Mouse (Mus musculus): ENCODE data around the gene Nat8.
"Not testable (repeated sequence)": the region's sequence is repeated elsewhere in the genome, so short reads cannot be mapped to it uniquely, and the experiment has no call there.

Gene Nat8

GRCm38 (mm10) chr6:85835104-85835503 lies 3.2 kb upstream of the Nat8 start:
- DNase-seq: not testable (repeated sequence)

- not testable (repeated sequence) for DNase-seq
Observed at GRCm38 (mm10) chr6:85834504-85835100, 2.7 kb upstream of the Nat8 start.

- no peak for DNase-seq
Observed at GRCm38 (mm10) chr6:85829462-85829861, 2.4 kb downstream of the Nat8 start.

GRCm38 (mm10) chr6:85825886-85826285 lies 6.0 kb downstream of the Nat8 start:
- DNase-seq: no peak

GRCm38 (mm10) chr6:85823382-85824090 lies 8.3 kb downstream of the Nat8 start:
- no peak for DNase-seq

GRCm38 (mm10) chr6:85822286-85822685 lies 9.6 kb downstream of the Nat8 start:
- no peak for DNase-seq

GRCm38 (mm10) chr6:85820837-85821236 lies 11.0 kb downstream of the Nat8 start, which contains the start of the genes Nat8f6 and Nat8f5:
Gene Nat8f6 (minus strand): TSS chr6:85820954.
Gene Nat8f5 (minus strand): TSS chr6:85820972.
- no peak for DNase-seq

GRCm38 (mm10) chr6:85818338-85818737 lies 13.5 kb downstream of the Nat8 start:
- no peak for DNase-seq

- DNase-seq: no peak
Observed at GRCm38 (mm10) chr6:85813339-85813738, 18.5 kb downstream of the Nat8 start.

- not testable (repeated sequence) for DNase-seq
Observed at GRCm38 (mm10) chr6:85810942-85811537, 20.8 kb downstream of the Nat8 start.

- DNase-seq: not testable (repeated sequence)
Observed at GRCm38 (mm10) chr6:85810514-85810913, 21.4 kb downstream of the Nat8 start.

GRCm38 (mm10) chr6:85809784-85810183 lies 22.1 kb downstream of the Nat8 start:
- not testable (repeated sequence) for DNase-seq

GRCm38 (mm10) chr6:85803180-85803579 lies 28.7 kb downstream of the Nat8 start:
- not testable (repeated sequence) for DNase-seq

Data from right cerebral cortex, adult 18-20 months (tissue).